Mouse (Mus musculus) heart, postnatal 4 days (tissue): ENCODE data around the gene Sec61g. TPM values are rescaled to one million over a fixed set of nuclear protein-coding genes. Genes with fewer than 3 reads are reported as not detected.

Experiments used
- total RNA-seq, 2 experiments: library from RNA; stranded (reverse); gene quantifications; 2 replicates each; pipeline ENCODE4 v1.2.3; 2021

The Sec61g gene
- total RNA-seq, 2 experiments from 2014 or later = 4.6 to 5.4 TPM

Other genes starting within 250 kb of the Sec61g start
- 1 to 10 TPM; 8.0 to 9.1 TPM for gene Egfr, start 243.7 kb upstream of the Sec61g start, total RNA-seq